Mouse (Mus musculus) T-helper 17 cell (primary cell): ENCODE data around the gene Hhipl2.
"Not testable (repeated sequence)": the region's sequence is repeated elsewhere in the genome, so short reads cannot be mapped to it uniquely, and the experiment has no call there.

Experiments used
- in situ Hi-C, 2 experiments: fragments of 300-600 bp; cut with MboI, MseI; formaldehyde crosslinking; loops; 1 replicate in 1 of 2; 2 replicates in 1 of 2; pipeline ENCODE4 v1.15.1; 2025; ENCODE audit warnings: high pct_unique_total_duplicates in 2 of 2

Gene Hhipl2

DNA sequence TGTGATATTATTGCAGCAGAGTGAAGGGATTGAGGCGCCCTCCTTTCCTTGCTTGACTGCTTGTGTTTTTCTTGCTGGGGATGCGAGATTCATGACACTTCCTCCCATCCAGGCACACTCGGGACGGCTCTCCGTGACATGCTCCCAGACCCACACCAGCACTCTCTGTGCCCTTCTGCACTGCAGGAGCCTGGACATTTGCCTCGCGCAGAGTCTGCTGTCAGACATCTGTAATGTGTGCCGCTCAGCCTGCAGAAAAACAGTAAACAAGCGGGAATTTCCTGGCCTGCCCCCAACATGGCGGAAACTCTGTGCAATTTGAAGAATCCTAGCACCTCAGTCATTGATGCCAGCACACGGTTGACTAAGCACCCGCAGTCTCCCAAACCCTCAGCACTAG lies at the start of gene Hhipl2:
TSS of gene Hhipl2 (plus strand) at position 343 of the 400 bp plus-strand sequence.
- in situ Hi-C loops: no loop called here

DNA sequence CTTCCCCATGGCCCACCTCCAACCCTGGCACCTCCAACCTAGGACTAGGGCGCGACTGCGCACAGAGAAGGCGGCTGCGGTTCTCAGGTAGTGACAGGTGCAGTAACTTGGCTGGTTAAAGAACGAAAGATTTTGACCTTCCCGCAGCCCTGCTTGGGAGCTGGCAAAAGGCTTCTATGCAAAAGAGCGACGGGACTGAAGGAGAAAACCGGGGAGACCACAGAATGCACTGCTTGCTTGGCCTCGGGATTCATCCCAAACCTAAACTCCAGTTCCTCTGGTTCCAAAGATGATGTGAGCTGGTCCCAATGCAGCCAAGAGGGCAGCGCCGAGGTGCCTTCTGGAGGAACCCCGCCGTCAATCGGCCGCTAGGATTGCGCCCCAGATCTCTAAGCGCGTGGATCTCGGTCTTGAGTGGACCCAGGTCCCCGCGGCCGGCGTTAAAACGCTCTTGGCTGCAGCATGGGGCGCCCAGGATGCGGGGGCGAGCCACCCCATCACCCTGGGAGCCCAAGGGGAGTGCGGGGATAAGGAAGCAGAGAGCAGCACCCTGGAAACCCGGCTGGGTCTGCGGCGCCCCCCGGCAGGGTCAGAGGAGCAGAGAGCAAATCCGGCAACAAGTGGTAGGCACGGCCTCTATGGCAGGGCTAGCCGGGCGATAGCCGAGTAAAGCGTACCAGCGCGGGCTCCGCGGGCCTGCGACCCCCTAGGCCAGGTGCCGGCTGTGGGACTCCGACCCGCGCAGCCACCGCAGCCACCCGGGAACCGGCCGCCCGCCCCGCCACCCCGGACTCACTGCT lies 49.2 kb upstream of the Hhipl2 start:
- in situ Hi-C loops: no loop called here

DNA sequence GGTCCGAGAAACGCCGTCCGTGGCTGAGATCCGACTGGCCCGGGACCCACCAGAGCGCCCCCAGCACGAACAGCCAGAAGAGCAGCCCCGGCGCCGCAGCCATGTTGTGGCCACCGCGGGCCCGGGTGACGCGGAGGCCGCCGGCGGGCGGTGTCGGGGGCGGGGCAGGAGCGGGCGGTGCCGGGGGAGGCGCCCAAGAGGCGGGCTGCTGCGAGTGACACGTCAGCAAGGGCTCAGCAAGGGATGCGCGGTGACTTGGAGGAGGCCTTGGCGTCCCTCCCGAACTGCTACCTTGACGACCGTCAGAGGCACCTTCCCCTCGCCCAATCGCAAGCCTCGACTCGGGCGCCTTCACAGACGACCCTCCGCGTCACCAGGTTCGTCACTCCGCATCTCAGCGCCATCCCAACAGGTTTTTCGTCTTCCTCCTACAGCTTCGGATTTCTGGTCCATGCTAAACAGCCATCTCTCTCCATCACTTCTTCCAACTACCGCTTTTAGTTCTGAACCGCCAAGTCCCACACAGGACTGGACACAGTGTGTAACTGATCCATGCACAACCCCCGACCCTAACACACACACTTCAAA lies 48.5 kb upstream of the Hhipl2 start, which contains the start of gene Mia3:
TSS of gene Mia3 (minus strand) at position 127 of the 588 bp plus-strand sequence.
- in situ Hi-C loops: loop anchor here in 1 of 2 experiments (10.0 kb wide), 1 partner anchor 1985 kb away; no protein-coding TSS in a partner anchor

DNA sequence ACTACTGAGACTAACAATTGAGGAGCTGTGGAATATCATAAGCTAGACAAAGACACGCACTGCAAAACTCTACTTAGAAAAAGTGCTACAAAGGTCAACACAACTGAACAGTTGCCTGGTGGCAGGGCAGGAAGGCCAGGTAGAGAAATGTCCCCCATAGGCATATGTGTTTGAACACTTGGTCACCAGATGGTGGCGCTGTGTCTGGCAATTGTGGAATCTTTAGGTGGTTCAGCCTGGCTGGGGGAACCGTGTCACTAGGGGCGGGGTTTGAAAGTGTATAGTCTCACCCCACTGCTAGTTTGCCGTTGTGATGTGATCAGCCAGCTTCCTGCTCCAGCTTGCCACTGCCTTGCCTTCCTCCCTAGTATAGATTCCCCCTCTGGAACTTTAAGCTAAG lies 43.3 kb upstream of the Hhipl2 start:
- in situ Hi-C loops: loop anchor here in 1 of 2 experiments (10.0 kb wide), 1 partner anchor 1980 kb away; no protein-coding TSS in a partner anchor

DNA sequence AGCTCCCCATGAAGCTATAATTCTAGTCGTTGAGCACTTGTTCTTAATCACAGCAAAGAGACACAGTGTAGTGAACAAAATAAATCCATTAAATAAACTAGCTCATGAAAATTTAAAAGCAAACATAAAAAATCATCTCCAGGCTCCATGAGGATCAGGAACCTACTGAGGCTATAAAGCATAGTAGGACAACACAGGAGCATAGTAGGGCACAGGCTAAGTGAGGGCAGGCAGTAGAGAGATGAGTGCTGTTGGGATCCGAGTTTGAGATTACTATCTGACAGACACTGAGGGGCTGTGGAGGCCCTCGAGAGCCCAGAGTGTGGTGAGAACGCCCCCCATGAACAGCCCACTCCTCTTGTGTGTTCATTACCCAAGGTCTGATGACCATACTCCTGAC lies 41.0 kb upstream of the Hhipl2 start:
- in situ Hi-C loops: loop anchor here in 1 of 2 experiments (10.0 kb wide), 1 partner anchor 1978 kb away; no protein-coding TSS in a partner anchor

DNA sequence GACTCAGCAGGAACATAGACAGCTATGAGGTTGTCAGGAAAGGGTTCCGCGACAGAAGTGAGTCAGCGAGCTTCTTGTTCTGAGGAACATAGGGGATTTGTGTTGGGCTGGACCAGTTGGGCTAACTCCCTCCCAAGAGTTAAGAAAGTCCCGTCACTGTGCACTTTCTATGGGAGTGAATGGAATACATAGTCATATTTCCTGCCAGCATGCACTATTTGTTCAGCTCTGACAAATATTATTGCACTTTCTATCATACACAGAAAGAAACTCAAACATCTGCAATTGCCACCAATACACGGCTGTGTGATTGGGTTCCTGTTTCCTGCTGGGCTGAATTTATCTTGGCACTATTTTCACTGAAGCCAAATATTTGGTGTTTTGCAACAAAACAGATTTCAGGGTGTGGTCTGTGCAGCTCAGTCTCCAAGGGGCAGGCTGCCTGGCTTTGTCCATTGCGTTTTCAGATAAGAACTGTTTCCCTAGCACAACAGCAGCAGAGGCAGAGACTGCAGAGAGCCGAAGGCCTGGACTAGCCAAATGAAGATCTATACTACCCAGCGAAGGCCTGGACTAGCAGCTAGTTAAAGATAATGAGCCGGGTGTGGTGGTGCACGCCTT lies 39.6 kb upstream of the Hhipl2 start:
- in situ Hi-C loops: loop anchor here in 1 of 2 experiments (10.0 kb wide), 1 partner anchor 1976 kb away; no protein-coding TSS in a partner anchor

DNA sequence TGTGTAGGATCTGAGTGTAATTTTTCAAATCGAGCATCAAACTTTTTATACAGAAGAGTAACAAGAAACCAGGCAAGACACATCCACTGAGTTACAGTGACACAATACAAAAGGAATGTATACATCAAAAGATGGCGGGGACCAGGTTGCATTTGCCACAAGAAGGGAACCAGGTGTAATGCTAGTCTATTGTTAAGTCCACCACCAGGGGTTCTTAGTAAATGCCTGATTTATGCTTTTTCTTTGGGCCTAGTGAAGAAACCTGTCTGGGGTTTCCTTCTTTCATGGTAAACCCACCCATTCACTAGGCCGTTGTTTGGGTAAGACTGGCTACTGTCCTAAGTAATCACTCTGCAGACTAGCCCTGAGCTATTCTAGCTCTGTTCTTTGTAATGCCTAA lies 38.6 kb upstream of the Hhipl2 start:
- in situ Hi-C loops: loop anchor here in 1 of 2 experiments (10.0 kb wide), 1 partner anchor 1975 kb away; no protein-coding TSS in a partner anchor

DNA sequence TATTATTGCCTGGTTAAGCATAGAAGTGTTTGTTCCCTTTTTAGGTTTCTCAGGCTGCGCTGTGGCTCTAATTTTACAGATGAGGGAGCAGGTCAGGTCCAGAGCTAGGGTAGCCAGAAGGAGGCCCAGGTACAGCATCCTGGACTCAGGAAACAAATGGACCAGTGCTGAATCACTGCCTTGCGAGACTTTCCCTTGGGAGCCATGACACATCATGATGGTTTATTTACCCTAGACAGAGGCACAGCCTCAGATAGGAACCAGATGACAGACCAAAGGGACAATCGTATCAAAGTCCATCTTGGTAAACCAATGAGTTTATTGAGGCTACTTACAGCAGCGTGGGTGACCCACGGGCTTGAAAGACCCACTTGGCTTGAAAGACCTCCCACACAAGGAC lies 36.2 kb upstream of the Hhipl2 start:
- in situ Hi-C loops: no loop called here

DNA sequence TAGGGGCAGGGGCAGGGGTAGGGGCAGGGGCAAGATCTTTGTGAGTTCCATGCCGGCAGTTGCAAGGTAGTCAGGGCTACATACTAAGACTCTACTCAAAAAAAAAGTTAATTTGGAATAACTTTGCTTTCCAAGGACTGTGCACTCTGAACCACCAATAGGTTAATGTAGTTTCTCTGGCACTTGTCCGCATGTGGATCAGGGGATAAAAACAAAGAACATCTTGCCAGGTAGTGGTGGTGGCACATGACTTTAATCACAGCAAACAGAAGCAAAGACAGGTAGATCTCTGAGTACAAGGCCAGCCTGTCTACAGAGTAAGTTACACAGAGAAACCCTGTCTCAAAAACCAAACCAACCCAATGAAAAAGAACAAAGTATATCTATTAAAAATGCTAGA lies 35.4 kb upstream of the Hhipl2 start:
- in situ Hi-C loops: no loop called here

DNA sequence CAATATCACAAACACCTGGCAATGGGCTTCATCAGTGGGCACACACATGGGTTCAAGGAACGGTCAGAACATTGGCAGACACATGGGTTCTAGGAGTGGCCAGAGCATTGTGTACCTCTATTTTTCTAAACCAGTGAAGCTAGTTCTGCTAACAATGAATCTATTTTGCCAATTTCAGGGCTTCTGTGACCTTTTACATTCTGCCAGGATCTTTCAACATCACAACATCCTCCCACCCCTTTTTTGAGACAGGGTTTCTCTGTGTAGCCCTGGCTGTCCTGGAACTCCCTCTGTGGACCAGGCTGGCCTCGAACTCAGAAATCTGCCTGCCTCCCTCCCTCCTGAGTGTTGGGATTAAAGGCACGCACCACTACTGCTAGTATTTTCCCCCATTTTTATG lies 30.6 kb upstream of the Hhipl2 start:
- in situ Hi-C loops: not testable (repeated sequence)

DNA sequence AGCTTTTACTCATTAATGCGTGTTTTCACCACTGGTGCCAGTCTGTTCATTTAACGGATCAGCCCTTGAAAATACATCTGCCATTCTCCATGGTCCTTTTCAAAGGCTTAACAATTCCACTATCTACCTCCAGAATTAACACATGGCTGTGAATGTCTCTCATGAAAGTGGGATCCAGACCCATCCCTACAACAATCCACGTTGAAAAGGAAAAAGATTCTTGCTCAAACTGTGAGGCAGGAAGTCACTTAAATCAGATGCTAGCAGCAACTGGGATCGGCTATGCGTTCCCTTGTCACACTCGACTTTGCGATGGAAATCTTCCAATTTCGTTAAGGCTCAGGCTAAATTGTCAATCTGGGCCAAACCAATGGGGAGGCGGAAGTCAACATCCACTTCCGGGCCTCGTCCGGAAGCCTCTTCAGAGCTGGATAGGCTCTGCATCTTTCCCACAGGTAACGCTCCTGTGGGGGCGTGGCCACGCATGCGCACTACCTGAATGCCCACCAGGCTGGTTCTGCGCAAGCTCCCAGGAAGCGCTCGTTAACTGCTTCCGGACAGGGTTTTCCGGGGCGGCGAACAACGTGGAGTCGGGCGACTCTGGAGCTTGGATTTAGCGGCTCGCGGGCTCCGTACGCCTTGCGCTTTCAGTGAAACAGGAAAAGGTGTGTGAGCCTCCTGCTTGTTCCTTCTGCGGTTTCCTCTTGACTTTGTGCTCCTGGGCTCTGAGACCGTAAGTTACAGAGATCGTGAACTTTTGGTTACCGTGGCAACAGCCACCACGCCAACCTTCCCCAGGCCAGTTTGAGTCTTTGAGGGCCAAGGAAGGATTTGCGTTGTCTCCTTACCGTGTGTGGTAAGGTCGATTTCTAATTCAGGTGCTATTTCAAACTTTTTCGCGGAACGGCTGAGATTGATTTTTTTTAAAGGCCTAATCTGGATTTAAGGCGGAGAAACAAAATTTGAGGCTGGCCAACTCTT lies 29.3 kb upstream of the Hhipl2 start, which contains the start of gene Taf1a:
TSS of gene Taf1a (plus strand) at position 556 of the 981 bp plus-strand sequence.
- in situ Hi-C loops: no loop called here

DNA sequence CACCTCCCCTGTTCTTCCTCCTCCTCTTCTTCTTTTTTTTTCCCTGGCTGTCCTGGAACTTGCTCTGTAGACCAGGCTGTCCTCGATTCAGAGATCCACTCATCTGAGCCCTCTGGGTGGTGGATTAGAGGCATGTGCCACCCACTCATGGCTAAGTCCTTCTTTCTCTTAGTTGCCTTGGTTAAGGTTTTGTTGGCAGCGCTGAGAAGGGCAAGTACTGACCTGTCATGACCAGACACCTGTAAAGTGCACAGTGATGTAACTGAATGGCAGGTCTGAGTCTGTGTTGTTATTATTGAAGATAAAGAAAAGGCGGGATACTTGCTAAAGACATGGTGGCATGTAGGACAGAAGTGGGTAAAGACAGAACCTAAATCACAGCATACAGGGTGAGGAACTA lies 14.6 kb upstream of the Hhipl2 start:
- in situ Hi-C loops: no loop called here

DNA sequence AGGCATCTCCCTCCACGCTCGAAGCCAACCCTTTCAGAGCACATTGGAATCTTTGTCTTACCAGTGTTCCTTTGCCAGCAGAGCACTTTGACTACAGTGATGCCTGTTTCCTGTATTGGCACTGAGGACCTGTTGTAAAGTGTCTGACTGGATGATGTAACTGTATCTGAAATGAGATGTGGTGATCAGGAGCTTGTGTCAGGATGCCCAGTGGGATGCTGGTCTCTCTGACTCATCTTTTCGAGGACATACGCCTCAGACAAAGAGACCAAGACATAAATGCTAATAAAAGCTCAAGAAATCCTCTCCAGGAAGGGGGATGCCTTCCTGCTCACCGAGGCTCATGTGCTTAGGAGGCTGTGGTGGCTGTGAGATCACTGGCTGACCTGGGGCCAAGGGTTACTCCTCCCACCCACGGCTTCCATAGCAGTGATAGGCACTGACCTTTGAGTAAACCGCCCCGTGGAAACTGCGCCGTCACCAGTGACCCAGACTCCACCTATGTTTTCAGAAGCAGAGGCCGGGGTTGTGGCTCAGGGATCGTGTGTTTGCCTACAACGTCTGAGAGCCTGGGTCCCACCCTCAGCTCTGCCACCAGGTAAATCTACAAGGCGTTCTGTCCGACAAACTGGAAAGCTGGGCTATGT lies 3.8 kb upstream of the Hhipl2 start:
- in situ Hi-C loops: no loop called here

DNA sequence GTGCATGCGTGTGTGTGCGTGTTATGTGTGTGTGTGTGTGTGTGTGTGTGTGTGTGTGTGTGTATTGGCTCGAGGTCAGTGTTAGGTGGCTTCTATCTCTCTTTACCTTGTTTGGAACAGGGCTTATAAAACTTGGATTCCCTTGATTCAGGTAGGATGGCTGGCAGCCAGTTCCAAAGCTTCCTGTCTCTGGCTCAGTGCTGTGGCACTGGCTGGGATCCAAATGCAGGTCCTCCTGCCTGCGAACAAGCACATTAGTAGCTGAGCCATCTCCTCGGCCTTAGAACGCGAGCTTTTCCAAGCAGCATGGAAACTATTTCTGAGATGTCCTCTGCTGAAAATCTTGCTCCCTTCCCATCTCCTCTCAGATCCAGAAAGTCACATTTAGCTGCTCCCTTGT lies 1.7 kb downstream of the Hhipl2 start:
- in situ Hi-C loops: no loop called here

DNA sequence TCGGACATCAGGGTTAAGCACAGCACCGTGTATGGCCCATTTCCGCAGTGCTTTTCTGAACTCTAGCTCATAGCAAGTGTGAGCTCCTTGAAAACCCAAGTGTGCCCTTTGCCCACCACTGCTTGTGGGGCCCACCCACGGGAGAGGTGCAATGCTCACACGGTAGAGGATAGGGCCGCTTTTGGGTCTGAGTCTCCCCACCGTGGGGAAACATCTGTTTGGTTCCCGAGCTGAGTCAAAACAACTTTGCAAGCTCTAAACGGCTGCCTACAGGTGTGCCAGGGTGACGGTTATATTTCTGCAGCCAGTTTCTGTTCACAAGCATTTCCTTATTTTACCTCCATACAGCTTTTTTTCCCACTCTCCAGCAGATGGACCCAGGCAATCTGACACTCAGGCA lies 2.3 kb downstream of the Hhipl2 start:
- in situ Hi-C loops: no loop called here

DNA sequence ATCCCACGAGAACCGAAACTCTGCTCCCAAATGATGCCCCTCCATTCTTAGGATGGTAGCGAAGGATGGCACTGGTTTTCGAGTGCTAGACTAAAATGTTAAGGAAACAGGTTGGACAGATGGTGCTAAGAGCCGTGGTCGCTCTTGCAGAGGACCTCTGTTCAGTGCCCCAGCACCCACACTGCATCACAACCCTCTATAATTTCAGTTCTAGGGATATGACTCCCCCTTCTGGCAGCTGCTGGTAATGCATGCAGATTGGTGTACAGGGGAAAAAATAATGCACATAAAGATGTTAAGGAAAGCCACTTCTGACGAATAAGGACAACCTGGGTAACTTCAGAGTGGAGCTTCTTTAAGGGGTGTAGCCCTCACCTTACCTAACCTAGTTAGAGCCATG lies 6.1 kb downstream of the Hhipl2 start:
- in situ Hi-C loops: no loop called here

DNA sequence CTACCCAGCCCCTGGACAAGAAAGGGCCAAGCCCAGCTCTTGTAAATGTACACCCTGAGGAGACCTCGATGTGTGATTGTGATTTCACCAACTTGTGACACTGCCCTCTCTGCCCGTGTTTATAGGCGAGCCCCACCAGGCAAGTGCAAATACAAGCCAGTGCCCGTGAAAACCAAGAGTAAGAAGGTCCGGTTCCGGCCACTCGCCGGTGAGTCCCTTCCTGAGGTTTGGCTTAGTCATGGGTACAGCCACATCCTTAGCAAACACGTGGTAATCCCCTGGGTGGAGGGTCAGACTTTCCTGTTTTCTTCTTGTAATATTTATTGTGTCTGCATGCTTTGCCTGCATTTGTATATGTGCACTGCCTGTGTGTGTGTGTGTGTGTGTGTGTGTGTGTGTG lies 16.9 kb downstream of the Hhipl2 start:
- in situ Hi-C loops: no loop called here

DNA sequence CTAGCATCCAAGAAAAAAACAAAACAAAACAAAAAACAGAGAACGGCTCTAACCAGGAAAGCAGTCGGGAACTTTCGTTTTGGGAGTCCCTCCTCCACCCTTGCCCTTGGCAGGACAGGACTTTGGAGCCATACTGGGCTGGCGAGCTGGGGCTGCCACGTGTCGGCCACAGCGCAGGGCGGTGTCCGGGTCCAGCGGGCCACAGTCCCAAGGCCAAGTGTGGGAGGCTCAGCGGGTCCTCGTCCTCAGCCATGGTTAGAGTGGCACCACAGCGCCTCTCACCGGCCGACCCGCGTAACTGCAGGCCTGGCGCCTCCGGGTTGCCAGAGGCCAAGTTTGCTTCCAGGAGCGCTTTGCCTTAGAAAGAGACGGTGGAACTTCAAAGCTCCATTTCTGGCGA lies 21.0 kb downstream of the Hhipl2 start:
- in situ Hi-C loops: no loop called here

DNA sequence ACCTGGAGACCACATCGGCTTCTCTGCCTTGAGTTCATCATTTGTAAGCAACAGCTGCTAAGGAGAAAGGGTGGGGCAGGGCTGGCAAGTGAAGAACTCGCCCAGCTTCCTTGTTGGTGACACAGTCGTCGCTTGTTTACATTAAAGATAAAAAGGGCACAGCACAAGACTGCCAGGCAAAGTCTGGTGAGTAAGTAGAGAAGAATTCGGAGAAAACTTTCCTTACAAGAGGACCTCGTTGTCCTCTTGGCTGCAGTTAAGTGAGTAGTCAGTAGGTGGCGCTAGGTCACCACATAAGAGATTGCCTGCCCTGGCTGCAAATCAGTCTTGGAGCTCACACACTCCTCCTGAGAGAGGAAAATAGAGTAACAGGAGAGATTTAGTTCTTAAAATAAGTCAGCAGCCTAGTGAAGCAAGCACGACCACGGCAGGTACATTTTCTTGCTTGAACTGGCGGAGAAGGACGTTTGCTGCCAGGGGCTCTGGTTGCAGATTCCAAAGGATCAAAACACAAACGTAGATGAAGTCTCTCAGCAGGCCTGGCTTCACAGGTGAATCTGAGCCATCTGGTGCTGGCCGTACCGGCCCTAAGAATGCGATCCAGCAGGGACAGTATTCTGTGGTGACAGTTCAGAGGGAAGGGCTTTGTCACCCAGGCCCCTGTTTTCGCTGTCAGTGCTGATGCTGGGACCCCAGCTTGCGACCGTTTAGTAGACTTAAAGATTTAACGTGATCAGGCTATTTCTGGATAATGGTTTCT lies 24.2 kb downstream of the Hhipl2 start:
- in situ Hi-C loops: no loop called here

DNA sequence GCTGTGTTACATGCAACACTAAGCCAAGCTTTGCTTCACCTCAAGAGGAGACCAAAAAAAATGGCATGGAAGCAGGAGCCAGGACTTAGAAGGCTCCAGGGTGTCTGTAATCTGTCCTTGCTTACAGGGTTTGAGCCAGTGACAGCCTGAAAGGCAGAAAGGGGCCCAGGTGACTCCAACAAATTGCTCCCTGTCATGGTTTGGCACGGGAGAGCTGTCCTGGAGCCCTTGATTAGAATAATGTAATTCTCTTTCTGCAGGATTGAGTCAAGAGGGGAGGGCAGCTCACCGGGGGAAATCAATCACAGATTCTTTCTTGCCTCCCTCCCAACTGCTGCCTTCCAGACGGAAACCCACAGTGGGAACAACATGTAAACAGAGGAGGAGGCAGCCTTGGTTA lies 35.1 kb downstream of the Hhipl2 start:
- in situ Hi-C loops: no loop called here
